Mouse (Mus musculus): ENCODE data around the gene Thrsp. TPM values are rescaled to one million over a fixed set of nuclear protein-coding genes. Genes with fewer than 3 reads are reported as not detected.
A peak's percentile ranks its signal among the peaks of the same experiment; 100 is the strongest.

Thrsp gene
- polyA plus RNA-seq, 1 experiment from 2014 or later: 0.82 TPM

- Histone ChIP-seq H3K36me3 (no peaks in the 10 kb centered on the region), H3K4me3 (no peak overlapping the region), H3K4me2 (no peak overlapping the region), H3K27me3 (no peaks in the 10 kb centered on the region), H3K9me3 (replicated peaks) (no peaks in the 10 kb centered on the region), H3K9ac (0 out of 2 replicates have a peak overlapping the region, but pooled peaks have one; percentile 28), H3K4me1 (replicated peaks) (peaks cover 5% of the 10 kb centered on the region), H3K27ac (no peak overlapping the region)
- ATAC-seq (replicated peaks; ENCODE audit: insufficient number of reproducible peaks, insufficient read depth, low FRiP score, low read depth): no peak
- WGBS: 8% methylated on average over 5 of the region's 5 CpGs
These were observed 12.2 kb upstream of the Thrsp start for GRCm38 (mm10) chr7:97429705-97430104.

GRCm38 (mm10) chr7:97427778-97428420 is 10.4 kb upstream of the Thrsp start:
- H3K27me3 ChIP-seq: no peaks in the 10 kb centered on the region
- H3K27ac ChIP-seq: no peak overlapping the region
- no peak for ATAC-seq (replicated peaks; ENCODE audit: insufficient number of reproducible peaks, insufficient read depth, low FRiP score, low read depth)
- H3K4me1 ChIP-seq (replicated peaks): peaks cover 5% of the 10 kb centered on the region
- H3K36me3 ChIP-seq: no peaks in the 10 kb centered on the region
- H3K4me3 ChIP-seq: no peak overlapping the region
- no peak overlapping the region for H3K4me2 ChIP-seq
- H3K9me3 ChIP-seq (replicated peaks): no peaks in the 10 kb centered on the region
- WGBS: 61% methylated on average over 5 of the region's 5 CpGs
- H3K9ac ChIP-seq: no peak overlapping the region

- peaks cover 5% of the 10 kb centered on the region for H3K4me1 ChIP-seq (replicated peaks)
- H3K9me3 ChIP-seq (replicated peaks): no peaks in the 10 kb centered on the region
- H3K4me2 ChIP-seq: no peak overlapping the region
- H3K4me3 ChIP-seq: no peak overlapping the region
- WGBS: 77% methylated on average over 6 of the region's 6 CpGs
- H3K36me3 ChIP-seq: no peaks in the 10 kb centered on the region
- no peak overlapping the region for H3K27ac ChIP-seq
- H3K9ac ChIP-seq: no peak overlapping the region
- ATAC-seq (replicated peaks; ENCODE audit: insufficient number of reproducible peaks, insufficient read depth, low FRiP score, low read depth): no peak
- no peaks in the 10 kb centered on the region for H3K27me3 ChIP-seq
These were observed 9.8 kb upstream of the Thrsp start for GRCm38 (mm10) chr7:97427296-97427695.

- WGBS: 58% methylated on average over 6 of the region's 6 CpGs
These were observed 9.0 kb upstream of the Thrsp start for GRCm38 (mm10) chr7:97426566-97426965.

GRCm38 (mm10) chr7:97424621-97425245 is 7.2 kb upstream of the Thrsp start:
- Histone ChIP-seq H3K4me3 (no peak overlapping the region), H3K27me3 (no peaks in the 10 kb centered on the region), H3K9ac (no peak overlapping the region), H3K27ac (no peak overlapping the region), H3K4me2 (no peak overlapping the region), H3K4me1 (replicated peaks) (peaks cover 9% of the 10 kb centered on the region), H3K9me3 (replicated peaks) (no peaks in the 10 kb centered on the region), H3K36me3 (no peaks in the 10 kb centered on the region)
- 9% methylated on average over 12 of the region's 12 CpGs for WGBS
- no peak; the same call in 1 of the 2 replicates for ATAC-seq (replicated peaks; ENCODE audit: insufficient number of reproducible peaks, insufficient read depth, low FRiP score, low read depth)

More at GRCm38 (mm10) chr7:97426566-97426965, 9.0 kb upstream of the Thrsp start:
- Histone ChIP-seq H3K4me2 (no peak overlapping the region), H3K9me3 (replicated peaks) (no peaks in the 10 kb centered on the region), H3K27me3 (no peaks in the 10 kb centered on the region), H3K9ac (no peak overlapping the region), H3K4me1 (replicated peaks) (peaks cover 5% of the 10 kb centered on the region), H3K27ac (no peak overlapping the region), H3K4me3 (no peak overlapping the region), H3K36me3 (no peaks in the 10 kb centered on the region)
- ATAC-seq (replicated peaks; ENCODE audit: insufficient number of reproducible peaks, insufficient read depth, low FRiP score, low read depth): no peak

GRCm38 (mm10) chr7:97423754-97424153 is 6.2 kb upstream of the Thrsp start:
- Histone ChIP-seq H3K4me1 (replicated peaks) (peaks cover 7% of the 10 kb centered on the region), H3K4me2 (no peak overlapping the region), H3K4me3 (no peak overlapping the region), H3K36me3 (no peaks in the 10 kb centered on the region), H3K9ac (no peak overlapping the region), H3K27ac (no peak overlapping the region), H3K27me3 (no peaks in the 10 kb centered on the region), H3K9me3 (replicated peaks) (no peaks in the 10 kb centered on the region)
- 52% methylated on average over 5 of the region's 5 CpGs for WGBS
- ATAC-seq (replicated peaks; ENCODE audit: insufficient number of reproducible peaks, insufficient read depth, low FRiP score, low read depth): no peak

GRCm38 (mm10) chr7:97420958-97421651 is 3.6 kb upstream of the Thrsp start:
- no peak for ATAC-seq (replicated peaks; ENCODE audit: insufficient number of reproducible peaks, insufficient read depth, low FRiP score, low read depth)

GRCm38 (mm10) chr7:97420406-97420805 is 2.9 kb upstream of the Thrsp start:
- no peaks in the 10 kb centered on the region for H3K27me3 ChIP-seq
- no peak overlapping the region for H3K27ac ChIP-seq
- H3K9me3 ChIP-seq (replicated peaks): no peaks in the 10 kb centered on the region
- no peak overlapping the region for H3K4me2 ChIP-seq
- no peak overlapping the region for H3K9ac ChIP-seq
- H3K4me1 ChIP-seq (replicated peaks): peaks cover 19% of the 10 kb centered on the region
- ATAC-seq (replicated peaks; ENCODE audit: insufficient number of reproducible peaks, insufficient read depth, low FRiP score, low read depth): no peak
- WGBS: 65% methylated on average over 1 of the region's 1 CpGs
- H3K36me3 ChIP-seq: no peaks in the 10 kb centered on the region
- H3K4me3 ChIP-seq: no peak overlapping the region

More at GRCm38 (mm10) chr7:97420958-97421651, 3.6 kb upstream of the Thrsp start:
- Histone ChIP-seq H3K4me3 (no peak overlapping the region), H3K27ac (no peak overlapping the region), H3K4me1 (replicated peaks) (peaks cover 19% of the 10 kb centered on the region), H3K4me2 (no peak overlapping the region), H3K9me3 (replicated peaks) (no peaks in the 10 kb centered on the region), H3K27me3 (no peaks in the 10 kb centered on the region), H3K9ac (no peak overlapping the region), H3K36me3 (no peaks in the 10 kb centered on the region)
- WGBS: 70% methylated on average over 8 of the region's 8 CpGs

GRCm38 (mm10) chr7:97419163-97419562 is 1.6 kb upstream of the Thrsp start:
- H3K9ac ChIP-seq: no peak overlapping the region
- H3K4me1 ChIP-seq (replicated peaks): peaks cover 28% of the 10 kb centered on the region
- no peak overlapping the region for H3K4me3 ChIP-seq
- no peak overlapping the region for H3K27ac ChIP-seq
- ATAC-seq (replicated peaks; ENCODE audit: insufficient number of reproducible peaks, insufficient read depth, low FRiP score, low read depth): no peak
- no peak overlapping the region for H3K4me2 ChIP-seq
- 83% methylated on average over 5 of the region's 5 CpGs for WGBS
- H3K27me3 ChIP-seq: no peaks in the 10 kb centered on the region
- no peaks in the 10 kb centered on the region for H3K36me3 ChIP-seq
- H3K9me3 ChIP-seq (replicated peaks): no peaks in the 10 kb centered on the region

- Histone ChIP-seq H3K9me3 (replicated peaks) (no peaks in the 10 kb centered on the region), H3K9ac (no peak overlapping the region), H3K4me2 (no peak overlapping the region), H3K36me3 (no peaks in the 10 kb centered on the region), H3K27me3 (no peaks in the 10 kb centered on the region), H3K27ac (no peak overlapping the region), H3K4me1 (replicated peaks) (peaks cover 28% of the 10 kb centered on the region), H3K4me3 (no peak overlapping the region)
- no peak for ATAC-seq (replicated peaks; ENCODE audit: insufficient number of reproducible peaks, insufficient read depth, low FRiP score, low read depth)
- 69% methylated on average over 5 of the region's 5 CpGs for WGBS
These were observed 1.2 kb upstream of the Thrsp start for GRCm38 (mm10) chr7:97418717-97419116.

GRCm38 (mm10) chr7:97416473-97416872 is 1.1 kb downstream of the Thrsp start:
- Histone ChIP-seq H3K36me3 (no peaks in the 10 kb centered on the region), H3K9ac (no peak overlapping the region), H3K9me3 (replicated peaks) (no peaks in the 10 kb centered on the region), H3K4me2 (no peak overlapping the region), H3K27ac (no peak overlapping the region), H3K4me3 (no peak overlapping the region), H3K4me1 (replicated peaks) (peaks cover 28% of the 10 kb centered on the region), H3K27me3 (no peaks in the 10 kb centered on the region)
- ATAC-seq (replicated peaks; ENCODE audit: insufficient number of reproducible peaks, insufficient read depth, low FRiP score, low read depth): no peak
- 80% methylated on average over 4 of the region's 4 CpGs for WGBS

Data from heart, embryonic 15.5 days (tissue).